ENCODE assay signal across 14 mouse cellular contexts in genomic region chr10:107347842-107348241, GRCm38 (mm10).
"Had no signal": no experiment of that assay in that cellular context is flagged by ENCODE, and none has a peak within 500 bp of the region (broad histone marks: within the 10 kb centered on the region; RNA-seq: fewer than 3 reads in every experiment).

No protein-coding gene starts in this region.

- H3K36me3 ChIP-seq: liver, embryonic 12.5 days; midbrain, embryonic 12.5 days; neural tube, embryonic 12.5 days; stomach, embryonic 15.5 days had no signal

- H3K27me3 ChIP-seq: liver, embryonic 12.5 days; neural tube, embryonic 12.5 days; stomach, embryonic 15.5 days had no signal

- H3K4me2 ChIP-seq: liver, embryonic 12.5 days; lung, embryonic 14.5 days; midbrain, embryonic 12.5 days; neural tube, embryonic 12.5 days; stomach, embryonic 15.5 days had no signal

- DNase-seq: lung, adult 18-20 months; lung, embryonic 14.5 days; lung, postnatal 10 days; lung, postnatal 4 days; right cerebral cortex, postnatal 14 days; thymus, adult 2 months; thymus, postnatal 25 days; thymus, postnatal 4 days had no signal

- H3K9me3 ChIP-seq: liver, embryonic 12.5 days; midbrain, embryonic 12.5 days; neural tube, embryonic 12.5 days; stomach, embryonic 15.5 days had no signal

- H3K9ac ChIP-seq: liver, embryonic 12.5 days; liver, embryonic 14.5 days; lung, embryonic 14.5 days; midbrain, embryonic 12.5 days; neural tube, embryonic 12.5 days; stomach, embryonic 15.5 days had no signal

- H3K4me1 ChIP-seq: liver, embryonic 12.5 days; midbrain, embryonic 12.5 days; neural tube, embryonic 12.5 days; stomach, embryonic 15.5 days had no signal

- ATAC-seq: liver, embryonic 12.5 days had no signal

- H3K27ac ChIP-seq: liver, embryonic 12.5 days; liver, embryonic 14.5 days; midbrain, embryonic 12.5 days; neural tube, embryonic 12.5 days; stomach, embryonic 15.5 days; stomach, postnatal 0 days had no signal

- H3K4me3 ChIP-seq: liver, embryonic 12.5 days; midbrain, embryonic 12.5 days; neural tube, embryonic 12.5 days; stomach, embryonic 15.5 days had no signal
